Mouse (Mus musculus) forelimb bud, embryonic 11.5 days (tissue): ENCODE measurements around the gene Neurl1a.
"Not testable (repeated sequence)": the region's sequence is repeated elsewhere in the genome, so short reads cannot be mapped to it uniquely, and the experiment has no call there.

Source experiments
- DNase-seq: peaks from one replicate; pipeline ENCODE4 v3.0.0-alpha.2; 2012; ENCODE audit warnings: low read depth, low spot score

Gene Neurl1a

GRCm38 (mm10) chr19:47178431-47179271 lies at the start of gene Neurl1a:
TSS of gene Neurl1a (plus strand) at chr19:47178820.
- peak; percentile 71 for DNase-seq

GRCm38 (mm10) chr19:47128835-47129234 lies 49.8 kb upstream of the Neurl1a start:
- no peak for DNase-seq

DNA sequence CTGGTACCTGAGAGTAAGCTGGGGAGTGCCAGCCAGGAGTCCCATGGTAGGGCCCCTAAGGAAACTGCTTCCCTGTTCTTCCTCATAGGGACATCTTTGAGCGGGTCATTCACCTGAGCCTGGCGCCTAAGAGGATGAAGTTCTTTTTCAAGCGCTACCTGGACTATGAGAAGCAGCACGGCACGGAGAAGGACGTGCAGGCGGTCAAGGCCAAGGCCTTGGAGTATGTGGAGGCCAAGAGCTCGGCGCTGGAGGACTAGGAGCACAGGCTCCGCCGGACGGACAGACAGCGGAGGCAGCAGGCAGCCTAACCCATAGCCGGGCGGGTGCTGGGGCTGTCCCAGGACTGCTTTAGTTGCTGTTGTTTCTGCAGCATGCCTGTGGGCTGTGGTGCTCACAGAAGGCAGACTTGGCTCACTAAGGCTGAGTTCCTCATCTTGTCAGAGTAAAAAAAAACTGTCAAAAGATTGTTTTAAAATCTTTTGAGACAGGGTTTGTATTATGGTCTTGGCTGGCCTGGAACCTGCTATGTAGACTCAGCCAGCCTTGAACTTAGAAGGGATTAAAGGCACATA lies 48.0 kb upstream of the Neurl1a start:
- no peak for DNase-seq

- DNase-seq: no peak
Observed at GRCm38 (mm10) chr19:47133161-47133560, 45.5 kb upstream of the Neurl1a start.

DNA sequence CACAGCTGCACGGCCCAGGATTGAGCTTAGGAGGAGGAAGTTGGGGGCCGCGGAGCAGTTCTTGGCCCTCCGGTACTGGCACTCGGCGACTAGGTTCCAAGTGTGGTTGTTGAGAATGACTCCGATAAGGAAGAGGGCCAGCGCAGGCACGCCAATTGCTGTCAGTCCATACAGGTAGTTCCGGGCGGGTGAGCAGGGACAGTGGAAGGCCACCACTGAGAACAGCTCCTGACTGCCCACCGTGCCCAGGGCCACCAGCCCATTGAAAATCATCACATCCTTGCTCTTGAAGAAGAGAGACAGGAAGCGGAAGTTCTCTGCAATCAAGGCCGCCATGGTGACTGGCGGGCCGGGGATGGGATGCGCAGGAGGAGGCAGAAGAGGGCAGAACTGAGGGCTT lies 43.1 kb upstream of the Neurl1a start:
- DNase-seq: no peak

GRCm38 (mm10) chr19:47136170-47136569 lies 42.5 kb upstream of the Neurl1a start:
- DNase-seq: no peak

- no peak for DNase-seq
Observed at GRCm38 (mm10) chr19:47137051-47137581, 41.5 kb upstream of the Neurl1a start.

- no peak for DNase-seq
Observed at GRCm38 (mm10) chr19:47137771-47138421, 40.7 kb upstream of the Neurl1a start, which contains the start of gene Calhm2. TSS of gene Calhm2 (minus strand) at chr19:47138294.

GRCm38 (mm10) chr19:47139611-47140010 lies 39.0 kb upstream of the Neurl1a start:
- DNase-seq: not testable (repeated sequence)

DNA sequence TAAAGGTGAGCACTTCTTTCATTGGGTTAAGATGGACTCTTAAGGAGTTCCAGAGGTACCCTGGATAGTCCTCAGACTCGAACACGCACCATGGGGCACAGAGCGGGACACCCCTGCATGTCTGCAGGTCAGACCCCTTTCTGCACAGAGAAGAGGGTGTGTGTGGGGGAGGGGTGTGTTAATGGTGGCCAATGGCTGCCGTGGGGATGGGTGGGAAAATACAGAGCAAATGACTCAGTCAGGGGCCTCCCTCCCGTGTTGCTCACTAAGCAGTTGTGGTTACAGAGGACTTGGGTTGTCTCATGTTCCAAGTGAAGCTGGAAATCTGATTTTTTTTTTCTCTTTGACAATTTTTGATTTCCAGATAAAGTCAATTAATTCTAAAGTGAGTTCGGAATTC lies 36.2 kb upstream of the Neurl1a start:
- DNase-seq: no peak

GRCm38 (mm10) chr19:47144154-47144553 lies 34.5 kb upstream of the Neurl1a start, which contains the start of gene Calhm1:
TSS of gene Calhm1 (minus strand) at chr19:47144254.
- no peak for DNase-seq

- no peak for DNase-seq
Observed at GRCm38 (mm10) chr19:47148267-47148847, 30.3 kb upstream of the Neurl1a start.

- DNase-seq: peak; percentile 49
Observed at GRCm38 (mm10) chr19:47149854-47150253, 28.8 kb upstream of the Neurl1a start.

GRCm38 (mm10) chr19:47151332-47152061 lies 27.1 kb upstream of the Neurl1a start:
- no peak for DNase-seq

- DNase-seq: no peak
Observed at GRCm38 (mm10) chr19:47152062-47152369, 26.6 kb upstream of the Neurl1a start.

- DNase-seq: no peak
Observed at GRCm38 (mm10) chr19:47153767-47154166, 24.9 kb upstream of the Neurl1a start.

GRCm38 (mm10) chr19:47157664-47158063 lies 21.0 kb upstream of the Neurl1a start, which contains the start of gene Calhm3:
TSS of gene Calhm3 (minus strand) at chr19:47157764.
- DNase-seq: no peak

- no peak for DNase-seq
Observed at GRCm38 (mm10) chr19:47161669-47162068, 17.0 kb upstream of the Neurl1a start.

GRCm38 (mm10) chr19:47163176-47163744 lies 15.4 kb upstream of the Neurl1a start:
- no peak for DNase-seq

- no peak for DNase-seq
Observed at GRCm38 (mm10) chr19:47166758-47167157, 11.9 kb upstream of the Neurl1a start.
